7 mouse cellular contexts compared by ENCODE assay signal in genomic region chr4:47010400-47011231, GRCm38 (mm10). TPM values are rescaled to one million over a fixed set of nuclear protein-coding genes. Genes with fewer than 3 reads are reported as not detected.
DNase-seq lines count a peak whose midpoint lies in the region; ATAC-seq and TF ChIP-seq lines count a peak whose summit lies in the region.

No protein-coding gene starts in this region.

- H3K9me3 ChIP-seq in lung, postnatal 0 days (ENCODE audit: low read length), result no peaks in the 10 kb centered on the region

- peak; percentile 69 for DNase-seq in 416B (ENCODE audit: low read depth)
- DNase-seq in frontal cortex, postnatal 10 days (ENCODE audit: low spot score in 2 of 2), result peak; percentile 61 to 62
- peak; percentile 53 for DNase-seq in kidney, postnatal 10 days
- DNase-seq in lung, postnatal 0 days (ENCODE audit: low spot score), result peak; percentile 65
- peak; percentile 40 to 66 for DNase-seq in spleen, postnatal 10 days (ENCODE audit: low spot score in 2 of 2)
- DNase-seq in adipocyte (ENCODE audit: low spot score), result no peak

- no peak overlapping the region for H3K4me3 ChIP-seq in lung, postnatal 0 days (ENCODE audit: low read depth, low read length)

- no peak overlapping the region for H3K9ac ChIP-seq in lung, postnatal 0 days (replicated peaks; ENCODE audit: low read depth)

- no peaks in the 10 kb centered on the region for H3K27me3 ChIP-seq in lung, postnatal 0 days (replicated peaks; ENCODE audit: insufficient read depth, low read length)

- no peaks in the 10 kb centered on the region for H3K36me3 ChIP-seq in lung, postnatal 0 days (ENCODE audit: insufficient read depth, low read length)

- WGBS in lung, postnatal 0 days, result 27% methylated on average over 12 of the region's 12 CpGs

- TF ChIP-seq CTCF in lung, postnatal 0 days (IDR thresholded peaks at IDR 0.05), result no peak

- no peaks in the 10 kb centered on the region for H3K4me1 ChIP-seq in lung, postnatal 0 days (ENCODE audit: insufficient read depth, low read depth, low read length)

- no peak overlapping the region for H3K4me2 ChIP-seq in lung, postnatal 0 days (replicated peaks; ENCODE audit: low read depth, low read length)

- no peak for TF ChIP-seq EP300 in lung, postnatal 0 days (IDR thresholded peaks at IDR 0.05)

- ATAC-seq in CD4-positive, CD25-positive, alpha-beta regulatory T cell, adult 4 months, result peak; percentile 99
- peak; percentile 9 for ATAC-seq in lung, postnatal 0 days

- H3K27ac ChIP-seq in lung, postnatal 0 days (ENCODE audit: low read length), result no peak overlapping the region

RNA-seq across cellular contexts. Expression of gene Gabbr2, which starts 18.9 kb away (rescaled TPM):
- under 1 TPM in 1 of 2 experiments, not detected in 1; 0.32 TPM for polyA plus RNA-seq in CD4-positive, CD25-positive, alpha-beta regulatory T cell, adult 4 months (2017; shearing (Covaris generic))
- 0.02 TPM in 1 of 2 replicates, not detected in the other for polyA plus RNA-seq in lung, postnatal 0 days (2015; fragmentation: Nextera tagmentation; extraction: Ambion mirVana)

RNA-seq across cellular contexts. Expression of gene Anks6, which starts 46.6 kb away (rescaled TPM):
- polyA plus RNA-seq in CD4-positive, CD25-positive, alpha-beta regulatory T cell, adult 4 months (2017; shearing (Covaris generic)), result not detected
- 1.4 TPM in 2 replicates for polyA plus RNA-seq in lung, postnatal 0 days (2015; fragmentation: Nextera tagmentation; extraction: Ambion mirVana)
